Mouse (Mus musculus) forebrain, embryonic 15.5 days (tissue): ENCODE data around the gene Olfr556. TPM values are rescaled to one million over a fixed set of nuclear protein-coding genes. Genes with fewer than 3 reads are reported as not detected.

Source experiments
- ATAC-seq: fragments of 200-750 bp; cut with Nextera tagmentation; replicated peaks from 2 replicates; pipeline ENCODE4 v1.8.0; 2017; ENCODE audit warnings: mild to moderate bottlenecking, moderate TSS enrichment, moderate library complexity
- H3K27ac ChIP-seq: fragments of 300-500 bp; sonication (generic); replicated peaks from 2 replicates; pipeline ENCODE4 v1.5.1; 2015; ENCODE audit warnings: mild to moderate bottlenecking, inconsistent platforms
- H3K27me3 ChIP-seq: fragments of 300-500 bp; sonication (generic); 2 replicates; pipeline ENCODE4 v1.6.1; 2015; ENCODE audit warnings: inconsistent platforms
- H3K36me3 ChIP-seq: fragments of 300-500 bp; sonication (generic); 2 replicates; pipeline ENCODE4 v1.6.1; 2015; ENCODE audit warnings: mild to moderate bottlenecking, inconsistent platforms
- H3K4me1 ChIP-seq: fragments of 300-500 bp; sonication (generic); 2 replicates; pipeline ENCODE4 v1.6.1; 2015; ENCODE audit warnings: inconsistent platforms
- H3K4me2 ChIP-seq: fragments of 300-500 bp; sonication (generic); replicated peaks from 2 replicates; pipeline ENCODE4 v1.6.1; 2015; ENCODE audit warnings: mild to moderate bottlenecking, inconsistent platforms
- H3K4me3 ChIP-seq: fragments of 300-500 bp; sonication (generic); 2 replicates; pipeline ENCODE4 v1.5.1; 2015; ENCODE audit warnings: mild to moderate bottlenecking, inconsistent platforms
- H3K9ac ChIP-seq: fragments of 300-500 bp; sonication (generic); replicated peaks from 2 replicates; pipeline ENCODE4 v1.6.1; 2015; ENCODE audit warnings: mild to moderate bottlenecking, inconsistent platforms
- H3K9me3 ChIP-seq: fragments of 300-500 bp; sonication (generic); 2 replicates; pipeline ENCODE4 v1.6.1; 2016; ENCODE audit warnings: inconsistent platforms
- WGBS: fragments of 180-500 bp; shearing (Covaris S2); methylation state at CpG from one replicate; pipeline ENCODE4 v1.1.7; 2015; ENCODE audit warnings: mixed read lengths; 5-methylcytosine and 5-hydroxymethylcytosine counted together
- polyA plus RNA-seq: library from polyadenylated mRNA; unstranded; fragments of >200 nt; fragmentation: Nextera tagmentation; extraction: Ambion mirVana; gene quantifications from 2 replicates; pipeline ENCODE4 v1.2.1, GENCODE M21; 2015

The Olfr556 gene
- polyA plus RNA-seq, 1 experiment from 2014 or later, result not detected

GRCm38 (mm10) chr7:102695358-102696125, 30.8 kb downstream of the Olfr556 start, which contains the start of gene Olfr557:
TSS of gene Olfr557 (plus strand) at chr7:102695910.
- Histone ChIP-seq H3K9me3 (no peaks in the 10 kb centered on the region), H3K4me3 (no peak within 1 kb of the TSS), H3K4me1 (no peaks in the 10 kb centered on the region), H3K27ac (no peak within 1 kb of the TSS), H3K4me2 (no peak within 1 kb of the TSS), H3K36me3 (no peaks in the 10 kb centered on the region), H3K27me3 (no peaks in the 10 kb centered on the region), H3K9ac (no peak within 1 kb of the TSS)
- no peak for ATAC-seq
- WGBS, result 81% methylated on average over 5 of the region's 5 CpGs

- Histone ChIP-seq H3K9ac (no peak overlapping the region), H3K27ac (no peak overlapping the region), H3K36me3 (no peaks in the 10 kb centered on the region), H3K27me3 (no peaks in the 10 kb centered on the region), H3K4me1 (no peaks in the 10 kb centered on the region), H3K9me3 (no peaks in the 10 kb centered on the region), H3K4me2 (no peak overlapping the region), H3K4me3 (no peak overlapping the region)
- WGBS, result 88% methylated on average over 7 of the region's 7 CpGs
- ATAC-seq, result no peak
Observed at GRCm38 (mm10) chr7:102698461-102698860, 33.8 kb downstream of the Olfr556 start.

GRCm38 (mm10) chr7:102701915-102702314, 37.2 kb downstream of the Olfr556 start, which contains the start of gene Olfr558:
TSS of gene Olfr558 (plus strand) at chr7:102702215.
- Histone ChIP-seq H3K9me3 (no peaks in the 10 kb centered on the region), H3K36me3 (no peaks in the 10 kb centered on the region), H3K9ac (no peak within 1 kb of the TSS), H3K27me3 (no peaks in the 10 kb centered on the region), H3K4me3 (no peak within 1 kb of the TSS), H3K27ac (no peak within 1 kb of the TSS), H3K4me1 (no peaks in the 10 kb centered on the region), H3K4me2 (no peak within 1 kb of the TSS)
- no peak for ATAC-seq

- Histone ChIP-seq H3K9ac (no peak within 1 kb of the TSS), H3K36me3 (no peaks in the 10 kb centered on the region), H3K27ac (no peak within 1 kb of the TSS), H3K4me3 (no peak within 1 kb of the TSS), H3K4me1 (no peaks in the 10 kb centered on the region), H3K4me2 (no peak within 1 kb of the TSS), H3K9me3 (no peaks in the 10 kb centered on the region), H3K27me3 (no peaks in the 10 kb centered on the region)
- ATAC-seq, result no peak
- 38% methylated on average over 1 of the region's 1 CpGs for WGBS
Observed at GRCm38 (mm10) chr7:102718970-102719369, 54.3 kb downstream of the Olfr556 start, which contains the start of gene Olfr33. TSS of gene Olfr33 (minus strand) at chr7:102719070.

Other genes with a start within 250 kb of the Olfr556 start
- gene Rrm1, start 223.2 kb upstream of the Olfr556 start, polyA plus RNA-seq, result 95.7 and 101 TPM in 2 replicates
- gene Olfr543, start 183.2 kb upstream of the Olfr556 start, polyA plus RNA-seq, result 0.23 and 0.38 TPM in 2 replicates
- gene Olfr544, start 176.6 kb upstream of the Olfr556 start, polyA plus RNA-seq, result 0.06 and 0.13 TPM in 2 replicates
- 0.05 and 0.15 TPM in 2 replicates for gene Olfr545, start 165.3 kb upstream of the Olfr556 start, polyA plus RNA-seq
- gene Olfr547, start 130.2 kb upstream of the Olfr556 start, polyA plus RNA-seq, result not detected in 2 replicates
- not detected in 2 replicates for gene Olfr548-ps1, start 124.0 kb upstream of the Olfr556 start, polyA plus RNA-seq
- gene Olfr549, start 115.0 kb upstream of the Olfr556 start, polyA plus RNA-seq, result not detected in 2 replicates
- 0.06 TPM in 1 of 2 replicates, not detected in the other for gene Trim21, start 99.4 kb upstream of the Olfr556 start, polyA plus RNA-seq
- gene Olfr550, start 93.5 kb upstream of the Olfr556 start, polyA plus RNA-seq, result not detected in 2 replicates
- not detected in 2 replicates for gene Olfr551, start 73.0 kb upstream of the Olfr556 start, polyA plus RNA-seq
- not detected in 2 replicates for gene Olfr552, start 67.1 kb upstream of the Olfr556 start, polyA plus RNA-seq
- not detected in 2 replicates for gene Olfr553, start 46.7 kb upstream of the Olfr556 start, polyA plus RNA-seq
- gene Olfr554, start 26.5 kb upstream of the Olfr556 start, polyA plus RNA-seq, result not detected in 2 replicates
- not detected in 2 replicates for gene Olfr555, start 6.1 kb upstream of the Olfr556 start, polyA plus RNA-seq
- gene Trim68, start 22.4 kb downstream of the Olfr556 start, polyA plus RNA-seq, result 6.6 and 6.7 TPM in 2 replicates
- gene Olfr557, start 31.0 kb downstream of the Olfr556 start, polyA plus RNA-seq, result not detected in 2 replicates
- gene Olfr558, start 37.3 kb downstream of the Olfr556 start, polyA plus RNA-seq, result not detected in 2 replicates
- not detected in 2 replicates for gene Olfr33, start 54.2 kb downstream of the Olfr556 start, polyA plus RNA-seq
- not detected in 2 replicates for gene Olfr559, start 62.6 kb downstream of the Olfr556 start, polyA plus RNA-seq
- gene Olfr560, start 94.5 kb downstream of the Olfr556 start, polyA plus RNA-seq, result not detected in 2 replicates
- gene Olfr78, start 94.6 kb downstream of the Olfr556 start, polyA plus RNA-seq, result 0.05 and 0.14 TPM in 2 replicates
- gene Olfr561, start 106.3 kb downstream of the Olfr556 start, polyA plus RNA-seq, result not detected in 2 replicates
- not detected in 2 replicates for gene Olfr564, start 138.6 kb downstream of the Olfr556 start, polyA plus RNA-seq
- not detected in 2 replicates for gene Olfr566, start 193.9 kb downstream of the Olfr556 start, polyA plus RNA-seq
- not detected in 2 replicates for gene Olfr568, start 212.2 kb downstream of the Olfr556 start, polyA plus RNA-seq
- not detected in 2 replicates for gene Olfr569, start 226.0 kb downstream of the Olfr556 start, polyA plus RNA-seq
- 0.13 TPM in 1 of 2 replicates, not detected in the other for gene Olfr570, start 229.7 kb downstream of the Olfr556 start, polyA plus RNA-seq